Mouse (Mus musculus) heart, postnatal 0 days (tissue): ENCODE data around the gene 9430097D07Rik.

ENCODE experiments used
- CTCF ChIP-seq: IDR thresholded peaks from 2 replicates; pipeline ENCODE4 v1.5.1; 2016; ENCODE audit warnings: antibody characterized with exemption, control low read depth, low read depth
- EP300 ChIP-seq: IDR thresholded peaks from 2 replicates; pipeline ENCODE4 v1.6.1; 2016; ENCODE audit warnings: antibody characterized with exemption, low read depth

DNA sequence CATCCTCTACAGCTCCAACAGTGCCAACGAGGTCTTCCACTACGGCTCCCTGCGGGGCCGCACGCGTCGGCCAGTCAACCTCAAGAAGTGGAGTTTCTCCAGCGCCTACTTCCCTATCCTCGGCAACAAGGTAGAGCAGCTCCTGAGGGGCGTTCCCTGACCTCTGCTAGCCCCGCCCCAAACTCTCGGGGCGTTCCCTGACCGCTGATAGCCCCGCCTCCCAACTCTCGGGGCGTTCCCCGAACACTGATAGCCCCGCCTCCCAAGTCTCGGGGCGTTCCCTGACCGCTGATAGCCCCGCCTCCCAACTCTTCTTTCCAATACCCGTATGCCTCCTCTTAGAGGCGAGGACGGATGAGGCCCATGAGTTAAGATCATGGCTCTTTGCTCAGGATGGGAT is 36.8 kb upstream of the 9430097D07Rik start:
- no peak for TF ChIP-seq CTCF
- TF ChIP-seq EP300, result no peak
